Mouse (Mus musculus) cortical plate, adult 2 months (tissue): ENCODE measurements at regions not wholly inside any gene's neighbourhood (a gene's known extent, or its start where the extent isn't known, plus 50 kb on each side); places are given as distances from the start of the nearest gene placed in this dataset.

Experiments used
- CTCF ChIP-seq: fragments of 200-500 bp; IDR thresholded peaks from 2 replicates; pipeline ENCODE4 v1.5.1; 2011; ENCODE audit warnings: mild to moderate bottlenecking, control low read depth, low read length; ENCODE audit not compliant: insufficient read depth; ENCODE audit errors: extremely low read depth
- POLR2A ChIP-seq: fragments of 200-500 bp; IDR thresholded peaks from 2 replicates; pipeline ENCODE4 v1.6.1; 2011; ENCODE audit warnings: mild to moderate bottlenecking, low read length, control low read depth; ENCODE audit not compliant: insufficient read depth; ENCODE audit errors: extremely low read depth

- TF ChIP-seq POLR2A (no peak), CTCF (no peak)
These were observed 210.6 kb downstream of the Xxylt1 start for GRCm38 (mm10) chr16:30870676-30871075.
